Mouse (Mus musculus): ENCODE measurements at regions not wholly inside any gene's neighbourhood (a gene's known extent, or its start where the extent isn't known, plus 50 kb on each side); places are given as distances from the start of the nearest gene placed in this dataset.

DNA sequence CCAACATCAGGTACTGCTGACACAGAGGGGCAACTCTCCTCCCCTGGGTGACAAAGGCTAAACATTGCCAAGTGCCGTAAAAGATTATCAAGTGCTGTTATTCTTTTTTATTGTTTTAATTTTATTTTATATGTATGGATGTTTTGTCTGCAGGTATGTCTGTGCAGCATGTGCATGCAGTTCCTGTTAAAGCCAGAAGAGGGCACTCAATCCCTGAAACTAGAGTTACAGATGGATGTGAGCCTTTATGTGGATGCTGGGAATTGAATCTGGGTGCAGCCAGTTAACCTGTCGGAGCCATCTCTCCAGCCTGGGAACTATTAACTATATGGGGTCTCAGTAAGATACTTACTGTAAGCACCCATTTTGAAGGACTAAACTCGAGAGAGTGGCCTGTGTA, 104.4 kb upstream of the Slc22a12 start:
- no peak for DNase-seq (ENCODE audit: low read depth in 1 of 2, low spot score in 2 of 2)

DNA sequence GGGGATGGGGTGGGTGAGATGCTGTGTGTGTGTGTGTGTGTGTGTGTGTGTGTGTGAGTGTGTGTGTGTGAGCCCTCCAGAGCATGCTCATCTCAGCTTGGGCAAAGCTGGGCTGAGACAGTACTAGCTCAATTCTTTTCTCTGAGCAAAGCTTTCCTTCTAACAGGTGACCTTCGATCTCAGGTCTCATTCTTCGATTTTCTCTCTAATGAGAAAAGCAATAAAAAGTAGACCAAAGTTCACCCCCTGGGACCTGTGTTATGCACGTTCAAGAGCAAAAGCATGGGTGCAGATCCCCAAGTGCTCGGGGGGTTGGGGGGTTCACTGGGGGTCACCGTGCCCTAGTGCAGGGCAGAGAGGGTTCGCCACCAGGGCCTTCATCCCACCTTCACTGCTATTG, 103.1 kb upstream of the Slc22a12 start:
- DNase-seq (ENCODE audit: low read depth in 1 of 2, low spot score in 2 of 2), result no peak

DNA sequence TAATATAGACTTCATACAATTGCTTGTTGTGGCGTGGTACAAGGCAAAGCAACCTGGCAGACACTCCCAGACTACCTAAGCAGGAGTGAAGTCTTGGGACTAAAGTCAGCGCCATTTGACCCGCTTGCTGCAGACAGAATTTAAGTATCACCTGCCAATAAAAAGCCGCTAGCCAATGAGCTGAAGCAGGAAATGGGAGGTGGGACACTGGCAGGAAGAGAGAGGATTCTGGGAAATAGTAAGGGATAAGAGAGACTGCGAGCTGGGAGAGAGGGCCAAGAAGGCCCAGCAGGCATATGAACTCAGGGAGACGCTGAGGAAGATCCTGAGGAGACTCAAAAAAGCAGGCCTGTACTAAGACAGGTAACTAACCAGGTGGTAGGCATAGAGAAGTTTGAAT, 102.0 kb upstream of the Slc22a12 start:
- DNase-seq (ENCODE audit: low read depth in 1 of 2, low spot score in 2 of 2), result no peak

DNA sequence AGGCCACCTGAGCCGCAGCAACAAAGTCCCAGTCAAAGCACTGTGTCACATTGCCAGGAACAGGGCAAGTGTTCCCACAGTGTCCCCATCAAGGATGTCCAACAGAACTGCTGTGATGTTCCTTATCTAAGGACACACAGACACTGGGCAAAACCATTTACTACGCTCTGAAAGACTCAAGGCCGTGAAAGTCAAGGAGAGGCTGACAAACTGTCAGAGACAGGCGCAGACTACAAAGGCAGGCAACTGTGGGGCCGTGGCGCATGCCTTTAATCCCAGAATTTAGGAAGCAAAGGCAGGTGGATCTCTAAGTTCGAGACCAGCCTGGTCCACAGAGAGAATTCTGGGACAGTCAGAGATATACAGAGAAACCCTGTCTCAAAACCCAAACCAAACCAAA, 96.8 kb upstream of the Slc22a12 start:
- DNase-seq (ENCODE audit: low read depth in 1 of 2, low spot score in 2 of 2), result no peak

DNA sequence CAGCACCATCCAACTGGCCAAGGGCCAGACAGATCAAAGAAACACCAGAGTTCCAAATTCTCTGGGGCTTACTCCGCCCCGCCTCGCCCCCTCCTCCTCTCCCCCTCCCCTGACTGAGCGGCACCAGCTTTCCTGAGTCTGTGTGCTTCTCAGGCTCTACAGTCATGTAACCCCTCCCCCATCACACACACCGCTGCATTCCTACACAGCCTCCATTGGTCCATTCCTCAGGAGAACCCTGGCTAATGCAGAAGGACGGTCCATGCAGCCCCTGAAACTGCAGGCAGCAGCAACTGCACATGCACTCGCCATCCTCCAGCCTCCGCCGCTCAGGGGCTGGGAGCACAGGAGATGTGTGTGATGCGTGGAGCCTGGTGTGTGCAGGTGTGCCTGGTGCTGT, 90.6 kb upstream of the Slc22a12 start:
- no peak for DNase-seq (ENCODE audit: low read depth in 1 of 2, low spot score in 2 of 2)

DNA sequence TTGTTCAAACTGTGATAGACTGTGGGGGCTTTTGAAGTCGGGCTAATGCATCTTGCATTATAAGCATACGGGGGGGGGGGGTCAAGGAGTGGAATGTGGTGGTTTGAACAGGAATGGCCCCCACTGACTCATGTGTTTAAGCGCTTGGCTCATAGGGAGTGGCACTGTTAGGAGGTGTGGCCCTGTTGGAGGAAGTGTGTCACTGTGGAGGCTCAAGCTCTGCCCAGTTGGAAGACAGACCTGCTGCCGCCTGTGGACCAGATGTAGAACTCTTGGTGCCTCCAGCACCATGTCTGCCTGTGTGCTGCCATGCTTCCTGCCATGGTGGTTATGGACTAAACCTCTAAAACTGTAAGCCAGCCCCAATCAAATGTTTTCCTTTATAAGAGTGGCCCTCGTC, 89.0 kb upstream of the Slc22a12 start:
- DNase-seq (ENCODE audit: low read depth in 1 of 2, low spot score in 2 of 2), result no peak

DNA sequence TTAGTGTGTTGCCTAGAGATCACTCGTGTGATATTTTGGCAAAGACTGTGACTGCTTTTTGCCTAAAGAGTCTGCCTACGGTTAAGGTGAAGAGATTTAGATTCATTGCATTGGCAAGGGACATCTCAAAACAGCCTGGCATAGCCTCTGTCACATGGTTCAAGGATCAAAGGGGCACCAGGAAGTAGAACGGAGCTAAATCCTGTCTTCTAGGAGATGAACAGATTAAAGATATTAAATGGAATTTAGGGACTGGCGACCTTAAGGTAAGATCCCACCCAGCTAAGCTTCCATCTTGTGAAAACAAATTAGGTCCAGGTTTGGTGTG, 87.7 kb upstream of the Slc22a12 start:
- no peak for DNase-seq (ENCODE audit: low read depth in 1 of 2, low spot score in 2 of 2)

DNA sequence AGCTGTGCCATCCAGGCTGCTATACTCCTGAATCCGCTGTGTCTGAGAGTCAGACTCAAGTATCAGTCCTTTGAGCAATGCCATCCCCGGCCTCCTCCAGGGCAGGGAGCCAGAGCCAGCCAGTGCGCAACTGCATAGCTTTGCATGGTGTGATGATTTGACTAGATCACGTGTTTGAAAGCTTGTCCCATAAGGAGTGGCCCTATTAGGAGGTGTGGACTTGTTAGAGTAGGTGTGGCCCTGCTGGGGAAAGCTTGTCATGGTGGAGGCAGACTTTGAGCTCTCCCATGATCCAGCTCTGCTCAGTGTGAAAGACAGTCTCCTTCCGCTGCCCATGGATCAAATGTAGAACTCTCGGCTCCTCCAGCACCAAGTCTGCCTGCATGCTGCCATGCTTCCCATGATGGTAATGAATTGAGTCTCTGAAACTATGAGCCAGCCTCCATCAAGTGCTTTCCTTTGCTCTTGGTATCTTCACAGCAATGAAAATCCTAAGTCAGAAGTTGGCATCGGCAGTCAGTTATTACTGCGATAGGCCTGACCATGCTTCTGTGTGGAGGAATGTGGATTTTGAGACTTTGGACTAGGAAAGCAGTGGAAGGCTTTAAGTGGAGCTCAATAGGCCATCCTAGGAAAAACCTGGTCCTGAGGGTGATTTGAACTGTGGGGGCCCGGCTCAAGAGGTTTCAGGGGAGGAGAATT, 87.2 kb upstream of the Slc22a12 start:
- no peak for DNase-seq (ENCODE audit: low read depth in 1 of 2, low spot score in 2 of 2)

DNA sequence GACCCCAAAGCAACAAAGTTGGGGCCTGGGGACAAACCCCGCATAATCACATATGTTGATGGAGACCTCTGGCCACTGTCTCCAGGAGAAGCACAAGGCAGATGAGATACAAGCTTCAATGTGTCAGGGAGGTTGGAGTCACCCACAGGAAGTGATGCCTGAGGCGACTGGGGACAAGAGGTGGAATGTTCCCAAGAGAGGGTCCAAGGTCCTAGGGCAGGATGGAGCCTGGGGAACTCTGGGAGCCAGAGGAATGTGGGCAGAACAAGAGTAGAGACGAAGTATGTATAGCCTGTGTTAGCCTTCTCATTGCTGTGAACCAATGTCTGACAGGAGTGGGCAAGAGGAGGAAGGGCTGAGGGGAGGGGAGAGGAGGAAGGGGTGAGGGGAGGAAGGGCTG, 82.7 kb upstream of the Slc22a12 start:
- DNase-seq (ENCODE audit: low read depth in 1 of 2, low spot score in 2 of 2), result no peak

DNA sequence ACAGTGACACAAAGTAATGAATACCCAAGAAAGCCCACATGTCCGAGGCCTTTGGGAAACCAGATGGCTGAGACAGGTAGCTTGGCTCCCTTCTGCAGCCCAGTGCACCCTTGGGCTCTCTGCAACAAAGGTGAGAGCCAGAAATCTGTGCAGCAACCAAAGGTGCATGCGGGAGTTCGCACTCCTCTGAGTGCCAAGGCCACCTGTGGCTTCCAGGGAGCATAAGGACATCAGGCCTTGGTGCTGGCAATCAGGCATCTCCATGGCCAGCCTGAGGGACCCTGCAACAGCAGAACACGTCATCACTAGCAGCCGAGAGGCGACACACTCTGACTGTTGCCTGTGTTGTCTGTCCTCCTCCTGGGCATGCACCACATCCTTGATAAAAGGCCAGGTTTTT, 78.2 kb upstream of the Slc22a12 start:
- DNase-seq (ENCODE audit: low read depth in 1 of 2, low spot score in 2 of 2), result no peak

DNA sequence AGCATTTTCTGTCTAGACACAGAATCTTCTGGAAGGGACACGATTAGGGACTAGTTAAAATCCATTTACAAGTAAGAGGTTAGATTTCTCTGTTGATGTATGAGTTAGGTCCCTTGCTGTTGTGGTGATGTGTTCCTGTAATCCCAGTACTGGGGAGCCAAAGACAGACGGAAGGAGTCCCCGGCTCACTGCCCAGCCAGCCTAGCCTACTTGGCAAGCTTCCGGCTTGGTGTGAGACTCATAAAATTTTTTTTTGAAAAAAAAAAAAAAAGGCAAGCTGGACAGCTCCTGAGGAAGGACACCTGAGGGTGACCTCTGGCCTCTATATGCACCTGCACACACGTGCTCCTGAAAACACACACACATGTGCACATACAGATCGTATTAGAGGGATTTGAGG, 76.7 kb upstream of the Slc22a12 start:
- no peak for DNase-seq (ENCODE audit: low read depth in 1 of 2, low spot score in 2 of 2)

DNA sequence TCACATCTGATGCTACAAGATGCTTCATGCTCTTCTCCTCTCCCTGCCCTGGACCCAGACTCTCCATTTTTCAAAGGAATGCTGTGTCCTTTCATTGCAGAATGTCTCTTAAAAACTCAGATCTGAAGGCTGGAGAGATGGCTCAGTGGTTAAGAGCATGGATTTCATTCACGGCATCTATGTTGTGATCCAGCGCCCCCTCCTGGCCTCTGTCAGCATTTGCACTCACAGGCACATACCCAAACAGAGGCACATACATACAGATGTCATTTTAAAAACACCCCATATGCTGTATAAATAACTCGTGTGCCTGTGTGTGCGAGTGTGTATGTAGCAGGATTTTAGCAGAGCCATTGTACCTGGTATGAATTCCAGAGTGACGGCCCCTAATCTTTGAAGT, 73.8 kb upstream of the Slc22a12 start:
- DNase-seq (ENCODE audit: low read depth in 1 of 2, low spot score in 2 of 2), result no peak

DNA sequence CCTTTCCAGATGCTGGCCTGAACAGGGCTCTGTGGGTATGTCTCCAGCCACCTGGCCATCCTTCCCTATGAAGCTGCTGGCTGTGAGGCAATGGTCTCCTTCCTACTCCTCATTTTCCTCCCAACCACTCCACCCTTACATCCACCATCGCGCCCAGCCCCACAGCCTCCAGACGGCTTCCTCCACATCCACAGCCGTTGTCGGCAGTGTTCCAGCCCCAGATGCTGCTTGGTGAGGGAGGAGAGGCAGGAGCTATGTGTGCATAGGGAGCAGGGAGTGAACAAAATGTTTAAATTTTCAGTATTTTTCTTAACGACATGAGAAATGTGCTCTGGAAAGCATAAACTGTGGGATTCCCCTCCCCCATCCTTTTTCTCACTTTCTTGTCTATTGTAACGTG, 69.6 kb upstream of the Slc22a12 start:
- DNase-seq (ENCODE audit: low read depth in 1 of 2, low spot score in 2 of 2), result no peak

DNA sequence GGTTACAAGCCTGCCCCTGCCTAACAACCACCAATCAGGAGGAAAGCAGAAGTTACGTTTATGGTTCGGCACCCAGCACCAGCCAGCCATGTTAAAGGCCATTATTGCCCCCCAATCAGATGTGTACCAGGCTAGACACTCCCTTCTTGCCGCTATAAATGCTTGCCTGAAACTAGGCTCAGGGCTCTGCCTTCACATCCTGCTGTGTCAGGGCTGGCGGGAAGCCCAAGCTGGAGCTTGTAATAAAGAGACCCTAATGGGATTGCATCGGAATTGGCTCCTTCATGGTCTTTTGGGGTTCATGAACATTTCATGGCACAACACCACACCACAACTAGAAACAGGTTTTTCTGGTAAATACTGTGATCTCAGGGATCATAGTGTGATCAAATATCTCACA, 69.1 kb upstream of the Slc22a12 start:
- DNase-seq (ENCODE audit: low read depth in 1 of 2, low spot score in 2 of 2), result no peak

DNA sequence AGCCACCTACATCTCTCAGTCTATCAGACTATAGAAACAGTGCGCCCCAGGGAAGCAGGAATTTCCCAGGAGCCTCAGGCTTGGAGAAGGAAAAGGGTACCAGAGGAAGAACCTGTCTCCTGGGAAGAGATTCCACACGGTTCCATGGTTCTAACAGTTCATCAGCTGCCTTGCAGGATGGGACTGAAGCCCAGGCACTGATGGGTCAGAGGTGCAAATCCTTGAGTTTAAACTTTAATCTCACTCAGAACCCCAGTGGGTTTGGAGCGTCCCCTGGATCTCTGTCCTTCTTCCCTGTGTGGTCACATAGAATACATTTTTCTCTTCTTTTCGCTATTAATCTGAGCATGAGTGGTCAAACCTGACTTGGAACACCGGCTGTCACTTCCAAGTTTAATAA, 67.9 kb upstream of the Slc22a12 start:
- no peak for DNase-seq (ENCODE audit: low read depth in 1 of 2, low spot score in 2 of 2)

DNA sequence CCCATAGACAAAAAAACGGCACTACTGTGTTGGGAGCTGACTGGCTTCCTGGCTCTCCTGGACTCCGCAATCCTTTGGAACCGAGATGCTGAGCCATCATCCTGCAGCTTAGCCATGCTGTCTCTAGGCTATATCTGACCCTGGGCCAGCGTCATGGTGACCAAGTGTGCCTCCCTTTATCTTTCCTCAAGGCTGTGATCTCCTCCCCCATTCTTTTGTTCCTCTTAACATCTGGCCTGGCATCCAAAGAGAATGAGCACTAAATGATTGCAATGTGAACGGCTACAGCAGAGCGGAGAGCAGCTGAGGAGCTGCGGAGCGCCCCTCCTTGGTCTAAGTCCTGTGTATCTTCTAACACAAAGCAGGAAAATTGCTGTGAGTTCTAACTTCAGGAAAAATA, 67.2 kb upstream of the Slc22a12 start:
- no peak for DNase-seq (ENCODE audit: low read depth in 1 of 2, low spot score in 2 of 2)

DNA sequence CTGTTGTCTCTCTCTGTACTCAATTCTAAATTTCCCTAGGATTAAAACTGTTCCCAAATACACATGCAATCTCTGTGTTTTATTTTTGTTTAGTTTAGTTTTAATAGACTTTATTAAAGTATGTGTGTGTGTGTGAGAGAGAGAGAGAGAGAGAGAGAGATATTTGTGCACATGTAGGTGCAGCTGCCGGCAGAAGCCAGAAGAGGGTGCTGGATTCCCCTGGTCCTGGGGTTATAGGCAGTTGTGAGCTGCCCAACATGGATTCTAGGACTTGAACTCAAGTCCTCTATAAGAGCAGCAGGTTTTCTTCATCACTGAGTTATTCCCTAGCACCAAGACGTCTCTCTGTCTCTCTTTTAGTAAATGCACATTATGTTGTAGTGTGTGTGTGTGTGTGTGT, 64.7 kb upstream of the Slc22a12 start:
- DNase-seq (ENCODE audit: low read depth in 1 of 2, low spot score in 2 of 2), result no peak

DNA sequence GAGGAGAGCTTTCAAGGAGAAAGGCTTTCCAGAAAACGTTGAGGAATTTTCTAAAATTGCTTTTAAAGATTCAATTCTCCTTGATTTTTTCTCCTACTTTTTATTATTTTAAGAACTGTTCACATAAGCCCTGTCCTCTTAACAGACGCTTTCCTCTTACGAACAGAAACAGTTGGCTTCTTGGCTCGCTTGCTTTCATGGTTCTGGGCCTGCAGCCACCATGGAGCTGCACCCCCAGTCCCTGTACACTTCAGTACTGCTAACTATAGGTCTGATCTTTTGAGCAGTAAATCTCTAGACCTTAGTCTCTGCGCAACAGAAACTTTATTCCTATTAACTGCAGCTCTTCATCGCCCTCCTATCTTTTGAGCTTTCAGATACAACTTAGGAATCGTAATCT, 63.8 kb upstream of the Slc22a12 start:
- no peak for DNase-seq (ENCODE audit: low read depth in 1 of 2, low spot score in 2 of 2)

DNA sequence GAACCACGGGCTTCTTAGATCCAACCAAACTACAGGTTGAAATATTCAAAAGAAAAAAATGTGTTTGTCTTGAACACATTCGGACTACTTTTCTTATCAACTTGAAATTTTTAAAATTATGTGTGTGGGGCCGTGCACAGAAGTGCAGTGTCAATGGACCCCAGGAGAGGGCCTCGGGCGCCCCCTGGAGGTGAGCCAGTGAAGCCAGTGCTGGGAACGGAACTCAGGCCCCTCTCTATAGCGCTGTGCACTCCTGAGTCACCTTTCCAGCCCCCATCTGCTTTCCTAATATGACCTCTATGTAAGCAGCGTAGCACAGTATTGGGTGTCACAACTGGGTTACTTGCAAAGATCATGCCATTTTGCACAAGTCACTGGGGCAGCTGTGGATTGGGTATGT, 61.9 kb upstream of the Slc22a12 start:
- no peak for DNase-seq (ENCODE audit: low read depth in 1 of 2, low spot score in 2 of 2)

DNA sequence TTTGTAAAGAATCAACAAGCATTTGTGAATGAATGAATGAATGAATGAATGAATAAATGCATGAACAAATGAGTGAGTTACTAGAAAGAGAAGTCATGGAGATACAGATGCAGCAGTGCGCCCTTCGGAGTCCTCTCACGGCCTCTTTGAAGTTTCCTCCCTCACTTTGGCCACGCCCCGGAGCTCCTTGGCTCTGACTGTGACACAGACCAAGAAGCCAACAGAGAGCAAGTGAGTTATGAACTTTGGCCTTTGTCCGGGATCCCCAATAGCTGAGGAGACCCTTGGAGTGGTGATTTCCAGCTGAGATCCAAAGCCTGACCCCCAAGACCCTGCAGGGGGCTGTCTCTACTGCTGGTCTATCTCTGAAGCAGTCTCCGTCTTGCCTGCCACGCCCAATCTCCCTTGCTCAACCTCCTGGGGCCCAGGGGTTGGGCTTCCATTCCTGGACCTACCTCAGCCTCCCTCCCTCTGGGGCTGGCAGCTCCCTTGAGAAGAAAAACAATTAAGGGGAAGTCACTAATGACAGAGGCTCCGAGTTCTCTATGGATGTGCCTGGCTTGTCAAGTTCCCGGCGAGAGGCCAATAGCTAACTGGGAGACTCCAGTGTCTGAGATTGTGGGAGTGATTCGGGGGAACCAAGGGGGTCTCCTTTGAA, 58.2 kb upstream of the Slc22a12 start:
- DNase-seq (ENCODE audit: low read depth in 1 of 2, low spot score in 2 of 2), result no peak

DNA sequence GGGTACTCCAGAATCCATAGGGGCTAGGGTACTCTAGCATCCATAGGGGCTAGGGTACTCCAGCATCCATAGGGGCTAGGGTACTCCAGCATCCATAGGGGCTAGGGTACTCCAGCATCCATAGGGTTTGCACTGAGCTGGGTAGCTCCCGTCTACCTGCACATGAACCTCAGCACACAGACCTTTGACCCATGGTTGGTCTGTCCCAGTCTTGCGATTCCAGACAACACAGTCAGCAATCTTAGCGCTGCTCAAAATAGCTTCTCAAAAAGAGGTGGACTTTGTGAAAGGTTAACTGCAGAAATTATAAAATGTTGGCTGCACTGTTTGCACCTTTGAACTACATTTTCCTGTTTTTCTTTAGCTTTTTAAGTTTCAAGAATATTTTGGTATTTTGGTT, 56.4 kb upstream of the Slc22a12 start:
- no peak for DNase-seq (ENCODE audit: low read depth in 1 of 2, low spot score in 2 of 2)

DNA sequence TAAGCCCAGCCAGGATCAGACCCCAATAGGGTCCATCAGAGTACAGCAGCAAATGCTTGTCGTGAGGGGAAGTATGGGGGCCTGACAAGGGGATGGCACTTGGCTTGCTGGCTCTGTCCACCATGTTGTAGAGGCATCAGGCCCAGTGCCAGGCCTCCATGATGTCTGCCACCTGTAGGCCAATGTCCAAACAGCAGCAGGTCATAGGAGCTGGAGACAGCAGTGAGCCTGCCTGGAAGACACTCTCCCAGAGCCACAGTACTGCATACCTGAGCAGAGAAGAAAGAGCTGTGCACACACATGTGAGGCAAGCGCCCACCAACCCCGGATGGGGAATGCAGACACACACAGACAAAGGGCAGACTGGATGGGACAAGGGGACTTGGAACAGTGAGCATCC, 55.4 kb upstream of the Slc22a12 start:
- no peak for DNase-seq (ENCODE audit: low read depth in 1 of 2, low spot score in 2 of 2)

DNA sequence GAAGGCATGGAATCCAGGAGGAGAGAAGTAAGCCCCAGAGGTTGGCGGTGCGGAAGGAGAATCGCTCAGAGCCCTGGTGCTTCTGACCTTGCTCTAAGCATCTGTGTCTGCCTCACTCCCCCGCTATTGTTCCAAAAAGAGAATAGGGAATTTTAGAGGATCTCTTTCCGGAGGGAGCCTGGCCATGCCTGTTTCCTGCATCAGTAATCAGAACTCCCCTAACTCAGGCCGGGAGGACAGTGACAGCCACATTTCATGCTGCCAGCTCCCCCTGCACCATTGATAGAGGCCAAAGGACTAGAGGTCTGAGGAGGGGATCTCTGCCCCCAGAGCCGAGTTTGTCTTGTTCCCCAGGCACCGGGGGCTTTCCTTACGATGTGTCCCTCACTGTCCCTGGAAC, 53.0 kb upstream of the Slc22a12 start:
- DNase-seq (ENCODE audit: low read depth in 1 of 2, low spot score in 2 of 2), result no peak

Data from monocyte, adult 2 months (primary cell).